Mouse (Mus musculus): ENCODE measurements around the gene Rnf215. TPM values are rescaled to one million over a fixed set of nuclear protein-coding genes. Genes with fewer than 3 reads are reported as not detected.

Gene Rnf215
- polyA plus RNA-seq, 1 experiment from 2014 or later, result 29.7 TPM

DNA sequence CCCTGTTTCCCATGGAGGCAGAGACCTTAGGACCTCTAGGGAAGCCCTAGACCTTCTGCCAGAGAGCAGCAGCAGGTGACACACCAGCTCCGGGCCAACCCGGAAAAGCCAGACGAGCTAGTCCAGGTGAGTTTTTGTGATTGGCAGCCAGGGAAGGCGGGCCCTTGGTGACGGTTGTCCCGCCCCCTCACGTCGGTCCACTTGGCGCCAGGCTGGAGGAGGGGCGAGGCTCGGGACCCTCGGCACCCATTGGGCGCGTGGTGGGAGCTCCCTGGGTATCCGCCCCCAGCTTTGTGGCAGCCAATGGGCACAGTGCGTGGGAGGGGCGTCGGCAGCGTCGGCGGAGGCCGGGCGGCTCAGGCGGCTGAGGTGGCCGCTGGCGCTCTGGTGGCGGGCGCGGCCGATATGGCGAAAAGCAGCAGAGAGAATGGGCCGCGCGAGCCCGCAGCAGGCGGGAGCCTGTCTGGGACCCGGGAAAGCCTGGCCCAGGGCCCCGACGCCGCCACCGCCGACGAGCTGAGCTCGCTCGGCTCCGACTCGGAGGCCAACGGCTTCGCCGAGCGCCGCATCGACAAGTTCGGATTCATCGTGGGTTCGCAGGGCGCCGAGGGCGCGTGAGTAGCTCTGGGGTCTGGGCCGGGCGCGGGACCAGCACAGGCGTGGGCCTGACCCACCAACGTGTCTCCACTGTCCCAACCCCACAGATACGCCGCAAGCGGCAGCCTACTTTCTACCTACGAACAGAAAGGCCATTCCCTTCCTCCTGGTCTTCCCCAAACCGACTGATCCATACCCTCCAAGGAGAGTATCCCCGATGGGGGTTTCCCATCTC lies 51.7 kb downstream of the Rnf215 start, which contains the start of gene Tbc1d10a:
Gene Tbc1d10a, plus strand, starts transcription at position 304 of the 832 bp plus-strand sequence.
- Histone ChIP-seq H3K36me3 (ENCODE audit: control insufficient read depth, insufficient read depth, low read length) (no peaks in the 10 kb centered on the region), H3K4me3 (ENCODE audit: low read depth, low read length) (peak within 1 kb of the TSS; percentile 83), H3K4me2 (ENCODE audit: low read depth) (peak within 1 kb of the TSS; percentile 90), H3K27me3 (ENCODE audit: control insufficient read depth, insufficient read depth, low read length) (no peaks in the 10 kb centered on the region), H3K27ac (ENCODE audit: low read depth, low read length) (no peak within 1 kb of the TSS), H3K9me3 (ENCODE audit: control insufficient read depth, low read length) (no peaks in the 10 kb centered on the region), H3K4me1 (ENCODE audit: control insufficient read depth, insufficient read depth, low read length) (peaks cover 5% of the 10 kb centered on the region), H3K9ac (ENCODE audit: low read length) (peak within 1 kb of the TSS; percentile 86)
- ATAC-seq (ENCODE audit: insufficient read depth, low FRiP score, low TSS enrichment), result peak; percentile 100
- peak; percentile 98 for DNase-seq (ENCODE audit: low spot score)
- WGBS, result under 1% methylated on average over 62 of the region's 71 CpGs

GRCm38 (mm10) chr11:4187318-4187700 lies 52.3 kb downstream of the Rnf215 start:
- no peaks in the 10 kb centered on the region for H3K36me3 ChIP-seq (ENCODE audit: control insufficient read depth, insufficient read depth, low read length)
- DNase-seq (ENCODE audit: low spot score), result no peak
- WGBS, result 21% methylated on average over 9 of the region's 9 CpGs
- peak overlapping the region; percentile 86 for H3K9ac ChIP-seq (ENCODE audit: low read length)
- peak overlapping the region; percentile 90 for H3K4me2 ChIP-seq (ENCODE audit: low read depth)
- ATAC-seq (ENCODE audit: insufficient read depth, low FRiP score, low TSS enrichment), result peak; percentile 25; the same call in 1 of the 2 replicates
- peaks cover 5% of the 10 kb centered on the region for H3K4me1 ChIP-seq (ENCODE audit: control insufficient read depth, insufficient read depth, low read length)
- no peaks in the 10 kb centered on the region for H3K27me3 ChIP-seq (ENCODE audit: control insufficient read depth, insufficient read depth, low read length)
- no peaks in the 10 kb centered on the region for H3K9me3 ChIP-seq (ENCODE audit: control insufficient read depth, low read length)
- no peak overlapping the region for H3K27ac ChIP-seq (ENCODE audit: low read depth, low read length)
- peak overlapping the region; percentile 83 for H3K4me3 ChIP-seq (ENCODE audit: low read depth, low read length)

DNA sequence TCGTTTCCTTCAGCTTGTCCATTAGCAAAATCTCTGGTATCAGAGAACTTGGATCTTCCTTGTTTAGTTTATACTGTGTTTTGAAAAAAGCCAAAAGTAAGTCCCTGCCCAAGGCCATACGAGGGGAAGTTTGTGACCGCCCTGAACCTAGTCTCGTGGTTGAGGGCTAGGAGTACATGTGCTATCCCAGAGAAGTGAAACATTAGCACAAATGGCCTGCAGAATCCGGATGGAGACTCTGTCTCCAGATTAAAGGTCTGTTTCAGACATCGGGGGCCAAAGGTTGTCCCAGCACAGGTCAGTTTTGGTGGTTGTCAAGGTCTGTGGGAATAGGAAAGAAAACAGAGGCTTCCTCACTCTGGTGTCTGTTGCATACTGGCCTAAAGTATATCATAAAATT lies 54.2 kb downstream of the Rnf215 start:
- ATAC-seq (ENCODE audit: insufficient read depth, low FRiP score, low TSS enrichment), result no peak

GRCm38 (mm10) chr11:4190677-4191076 lies 55.7 kb downstream of the Rnf215 start:
- no peaks in the 10 kb centered on the region for H3K9me3 ChIP-seq (ENCODE audit: control insufficient read depth, low read length)
- H3K36me3 ChIP-seq (ENCODE audit: control insufficient read depth, insufficient read depth, low read length), result no peaks in the 10 kb centered on the region
- ATAC-seq (ENCODE audit: insufficient read depth, low FRiP score, low TSS enrichment) (no peak), DNase-seq (ENCODE audit: low spot score) (no peak)
- H3K4me3 ChIP-seq (ENCODE audit: low read depth, low read length), result no peak overlapping the region
- WGBS, result 84% methylated on average over 3 of the region's 3 CpGs
- H3K4me2 ChIP-seq (ENCODE audit: low read depth), result no peak overlapping the region
- no peak overlapping the region for H3K9ac ChIP-seq (ENCODE audit: low read length)
- no peaks in the 10 kb centered on the region for H3K27me3 ChIP-seq (ENCODE audit: control insufficient read depth, insufficient read depth, low read length)
- H3K27ac ChIP-seq (ENCODE audit: low read depth, low read length), result no peak overlapping the region
- peaks cover 5% of the 10 kb centered on the region for H3K4me1 ChIP-seq (ENCODE audit: control insufficient read depth, insufficient read depth, low read length)

More for the DNA sequence above, 54.2 kb downstream of the Rnf215 start:
- no peaks in the 10 kb centered on the region for H3K27me3 ChIP-seq (ENCODE audit: control insufficient read depth, insufficient read depth, low read length)
- no peaks in the 10 kb centered on the region for H3K36me3 ChIP-seq (ENCODE audit: control insufficient read depth, insufficient read depth, low read length)
- WGBS, result 86% methylated on average over 6 of the region's 6 CpGs
- no peak for DNase-seq (ENCODE audit: low spot score)
- no peak overlapping the region for H3K4me3 ChIP-seq (ENCODE audit: low read depth, low read length)
- no peak overlapping the region for H3K9ac ChIP-seq (ENCODE audit: low read length)
- H3K27ac ChIP-seq (ENCODE audit: low read depth, low read length), result no peak overlapping the region
- no peak overlapping the region for H3K4me2 ChIP-seq (ENCODE audit: low read depth)
- H3K9me3 ChIP-seq (ENCODE audit: control insufficient read depth, low read length), result no peaks in the 10 kb centered on the region
- H3K4me1 ChIP-seq (ENCODE audit: control insufficient read depth, insufficient read depth, low read length), result peaks cover 5% of the 10 kb centered on the region

Small RNAs within 50 kb of the gene (microRNA-seq; reads per million reads assigned to microRNA genes)
- 5.2 reads per million, percentile 13 among the genes with 10 or more reads in this experiment for gene Mir3060

Other genes starting within 250 kb of the Rnf215 start
- 0.23 and 0.27 TPM in 2 replicates for gene 4921536K21Rik, start 240.1 kb upstream of the Rnf215 start, polyA plus RNA-seq (2014; fragmentation: Nextera tagmentation; extraction: Ambion mirVana)
- 20.2 and 21.2 TPM in 2 replicates for gene Dusp18, start 240.0 kb upstream of the Rnf215 start, polyA plus RNA-seq (2014; fragmentation: Nextera tagmentation; extraction: Ambion mirVana)
- 3.9 and 4.5 TPM in 2 replicates for gene Slc35e4, start 220.5 kb upstream of the Rnf215 start, polyA plus RNA-seq (2014; fragmentation: Nextera tagmentation; extraction: Ambion mirVana)
- gene Tcn2, start 203.0 kb upstream of the Rnf215 start, polyA plus RNA-seq (2014; fragmentation: Nextera tagmentation; extraction: Ambion mirVana), result 31.4 and 31.7 TPM in 2 replicates
- 75.2 and 75.8 TPM in 2 replicates for gene Pes1, start 171.2 kb upstream of the Rnf215 start, polyA plus RNA-seq (2014; fragmentation: Nextera tagmentation; extraction: Ambion mirVana)
- gene 4930556J24Rik, start 158.4 kb upstream of the Rnf215 start, polyA plus RNA-seq (2014; fragmentation: Nextera tagmentation; extraction: Ambion mirVana), result 0.20 TPM in 1 of 2 replicates, not detected in the other
- gene Gal3st1, start 151.6 kb upstream of the Rnf215 start, polyA plus RNA-seq (2014; fragmentation: Nextera tagmentation; extraction: Ambion mirVana), result 1.0 and 1.2 TPM in 2 replicates
- not detected in 2 replicates for gene Sec14l4, start 103.7 kb upstream of the Rnf215 start, polyA plus RNA-seq (2014; fragmentation: Nextera tagmentation; extraction: Ambion mirVana)
- not detected in 2 replicates for gene Sec14l3, start 70.4 kb upstream of the Rnf215 start, polyA plus RNA-seq (2014; fragmentation: Nextera tagmentation; extraction: Ambion mirVana)
- 5.9 and 6.7 TPM in 2 replicates for gene Mtfp1, start 39.8 kb upstream of the Rnf215 start, polyA plus RNA-seq (2014; fragmentation: Nextera tagmentation; extraction: Ambion mirVana)
- 2.1 and 2.3 TPM in 2 replicates for gene Sec14l2, start 11.8 kb upstream of the Rnf215 start, polyA plus RNA-seq (2014; fragmentation: Nextera tagmentation; extraction: Ambion mirVana)
- gene Ccdc157, start 25.1 kb downstream of the Rnf215 start, polyA plus RNA-seq (2014; fragmentation: Nextera tagmentation; extraction: Ambion mirVana), result 3.3 and 4.0 TPM in 2 replicates
- 88.4 and 91.1 TPM in 2 replicates for gene Sf3a1, start 25.1 kb downstream of the Rnf215 start, polyA plus RNA-seq (2014; fragmentation: Nextera tagmentation; extraction: Ambion mirVana)
- gene Tbc1d10a, start 51.6 kb downstream of the Rnf215 start, polyA plus RNA-seq (2014; fragmentation: Nextera tagmentation; extraction: Ambion mirVana), result 20.5 and 22.1 TPM in 2 replicates
- gene Castor1, start 83.0 kb downstream of the Rnf215 start, polyA plus RNA-seq (2014; fragmentation: Nextera tagmentation; extraction: Ambion mirVana), result 1.9 and 2.1 TPM in 2 replicates
- gene Osm, start 101.2 kb downstream of the Rnf215 start, polyA plus RNA-seq (2014; fragmentation: Nextera tagmentation; extraction: Ambion mirVana), result not detected in 2 replicates
- not detected in 2 replicates for gene Lif, start 122.4 kb downstream of the Rnf215 start, polyA plus RNA-seq (2014; fragmentation: Nextera tagmentation; extraction: Ambion mirVana)